Mouse (Mus musculus) liver, adult 2 months (tissue): Measurements from ENCODE around the gene Shank1.

Source experiments
- CTCF ChIP-seq: fragments of 200-500 bp; IDR thresholded peaks from 2 replicates; pipeline ENCODE4 v1.5.1; 2011; ENCODE audit warnings: low read depth, low read length, control low read depth
- POLR2A ChIP-seq: fragments of 200-500 bp; IDR thresholded peaks from 2 replicates; pipeline ENCODE4 v1.6.1; 2011; ENCODE audit warnings: low read length, control low read depth; ENCODE audit not compliant: insufficient read depth; ENCODE audit errors: extremely low read depth

- TF ChIP-seq CTCF (no peak), POLR2A (no peak)
These were observed 22.3 kb upstream of the Shank1 start for GRCm38 (mm10) chr7:44287760-44288159.
